8 mouse cellular contexts compared by ENCODE assay signal in genomic region chr7:83882633-83883275, GRCm38 (mm10). TPM values are rescaled to one million over a fixed set of nuclear protein-coding genes. Genes with fewer than 3 reads are reported as not detected.
A peak's percentile ranks its signal among the peaks of the same experiment; 100 is the strongest.
DNase-seq lines count a peak whose midpoint lies in the region; ATAC-seq and TF ChIP-seq lines count a peak whose summit lies in the region.

No protein-coding gene starts in this region.

- peak overlapping the region; percentile 90 for H3K9ac ChIP-seq in embryonic facial prominence, embryonic 14.5 days (ENCODE audit: low read depth, low read length)
- peak overlapping the region; percentile 91 for H3K9ac ChIP-seq in heart, embryonic 12.5 days
- peak overlapping the region; percentile 87 for H3K9ac ChIP-seq in kidney, postnatal 0 days (ENCODE audit: low read depth, low read length)
- peak overlapping the region; percentile 96 for H3K9ac ChIP-seq in liver, postnatal 0 days (replicated peaks)
- H3K9ac ChIP-seq in neural tube, embryonic 15.5 days (replicated peaks): peak overlapping the region; percentile 92

- peak; percentile 26 for DNase-seq in ES-CJ7 (ENCODE audit: low read depth, low spot score)
- peak; percentile 74 for DNase-seq in adrenal gland, postnatal 25 days
- peak; percentile 70 for DNase-seq in embryonic facial prominence, embryonic 14.5 days (ENCODE audit: low spot score)
- DNase-seq in kidney, postnatal 0 days (ENCODE audit: low spot score): peak; percentile 66
- DNase-seq in liver, postnatal 0 days: peak; percentile 80
- peak; percentile 37 for DNase-seq in thymus, postnatal 4 days

- peak; percentile 6; the same call in 1 of the 2 replicates for ATAC-seq in embryonic facial prominence, embryonic 14.5 days (ENCODE audit: low read depth)
- ATAC-seq in heart, embryonic 12.5 days (ENCODE audit: insufficient number of reproducible peaks, low FRiP score): peak; percentile 31; the same call in 1 of the 2 replicates
- peak; percentile 33 for ATAC-seq in kidney, postnatal 0 days (replicated peaks; ENCODE audit: low FRiP score, low read depth)
- ATAC-seq in liver, postnatal 0 days: peak; percentile 30
- ATAC-seq in neural tube, embryonic 15.5 days (ENCODE audit: low FRiP score): peak; percentile 13

- H3K4me2 ChIP-seq in embryonic facial prominence, embryonic 14.5 days (ENCODE audit: low read depth, low read length): peak overlapping the region; percentile 91
- H3K4me2 ChIP-seq in heart, embryonic 12.5 days: peak overlapping the region; percentile 91
- H3K4me2 ChIP-seq in kidney, postnatal 0 days (ENCODE audit: low read length): peak overlapping the region; percentile 91
- peak overlapping the region; percentile 97 for H3K4me2 ChIP-seq in liver, postnatal 0 days (ENCODE audit: low read depth, low read length)
- H3K4me2 ChIP-seq in neural tube, embryonic 15.5 days: peak overlapping the region; percentile 70

- no peaks in the 10 kb centered on the region for H3K9me3 ChIP-seq in embryonic facial prominence, embryonic 14.5 days (ENCODE audit: control insufficient read depth, low read length)
- no peaks in the 10 kb centered on the region for H3K9me3 ChIP-seq in heart, embryonic 12.5 days (replicated peaks)
- H3K9me3 ChIP-seq in kidney, postnatal 0 days (replicated peaks; ENCODE audit: low read length): no peaks in the 10 kb centered on the region
- H3K9me3 ChIP-seq in liver, postnatal 0 days (ENCODE audit: low read length): no peaks in the 10 kb centered on the region
- H3K9me3 ChIP-seq in neural tube, embryonic 15.5 days (replicated peaks): no peaks in the 10 kb centered on the region

- H3K27me3 ChIP-seq in embryonic facial prominence, embryonic 14.5 days (replicated peaks; ENCODE audit: control insufficient read depth, insufficient read depth, low read length): no peaks in the 10 kb centered on the region
- H3K27me3 ChIP-seq in heart, embryonic 12.5 days (replicated peaks): no peaks in the 10 kb centered on the region
- no peaks in the 10 kb centered on the region for H3K27me3 ChIP-seq in kidney, postnatal 0 days (ENCODE audit: insufficient read depth, low read length)
- H3K27me3 ChIP-seq in liver, postnatal 0 days (ENCODE audit: insufficient read depth, low read length): no peaks in the 10 kb centered on the region
- no peaks in the 10 kb centered on the region for H3K27me3 ChIP-seq in neural tube, embryonic 15.5 days (replicated peaks)

- peaks cover 15% of the 10 kb centered on the region for H3K36me3 ChIP-seq in embryonic facial prominence, embryonic 14.5 days (ENCODE audit: control insufficient read depth, insufficient read depth, low read length)
- H3K36me3 ChIP-seq in heart, embryonic 12.5 days: peaks cover 13% of the 10 kb centered on the region
- 0 out of 2 replicates have a peak, but pooled peaks cover under 1% of the 10 kb centered on the region for H3K36me3 ChIP-seq in kidney, postnatal 0 days (ENCODE audit: insufficient read depth, low read length)
- peaks cover 12% of the 10 kb centered on the region for H3K36me3 ChIP-seq in liver, postnatal 0 days (replicated peaks; ENCODE audit: insufficient read depth, low read length)
- H3K36me3 ChIP-seq in neural tube, embryonic 15.5 days: no peaks in the 10 kb centered on the region

- peak overlapping the region; percentile 96 for H3K27ac ChIP-seq in embryonic facial prominence, embryonic 14.5 days (replicated peaks; ENCODE audit: low read depth, low read length)
- H3K27ac ChIP-seq in heart, embryonic 12.5 days (ENCODE audit: poor library complexity, severe bottlenecking): peak overlapping the region; percentile 98
- peak overlapping the region; percentile 97 for H3K27ac ChIP-seq in kidney, postnatal 0 days
- H3K27ac ChIP-seq in liver, postnatal 0 days (ENCODE audit: low read depth): peak overlapping the region; percentile 96
- peak overlapping the region; percentile 94 for H3K27ac ChIP-seq in neural tube, embryonic 15.5 days (replicated peaks)

- H3K4me1 ChIP-seq in embryonic facial prominence, embryonic 14.5 days (ENCODE audit: control insufficient read depth, insufficient read depth, low read length): peaks cover 43% of the 10 kb centered on the region
- peaks cover 51% of the 10 kb centered on the region for H3K4me1 ChIP-seq in heart, embryonic 12.5 days (replicated peaks)
- H3K4me1 ChIP-seq in kidney, postnatal 0 days (replicated peaks; ENCODE audit: insufficient read depth, low read length): peaks cover 16% of the 10 kb centered on the region
- peaks cover 53% of the 10 kb centered on the region for H3K4me1 ChIP-seq in liver, postnatal 0 days (ENCODE audit: insufficient read depth)
- peaks cover 62% of the 10 kb centered on the region for H3K4me1 ChIP-seq in neural tube, embryonic 15.5 days

- 24% methylated on average over 34 of the region's 56 CpGs for WGBS in embryonic facial prominence, embryonic 14.5 days
- WGBS in heart, embryonic 12.5 days: 15% methylated on average over 53 of the region's 56 CpGs
- 14% methylated on average over 54 of the region's 56 CpGs for WGBS in kidney, postnatal 0 days
- WGBS in liver, postnatal 0 days (ENCODE audit: insufficient replicate concordance): 19% methylated on average over 54 of the region's 56 CpGs
- 18% methylated on average over 56 of the region's 56 CpGs for WGBS in neural tube, embryonic 15.5 days

- no peak for TF ChIP-seq EP300 in liver, postnatal 0 days (IDR thresholded peaks at IDR 0.05; ENCODE audit: low read depth)

- peak overlapping the region; percentile 87 for H3K4me3 ChIP-seq in embryonic facial prominence, embryonic 14.5 days (ENCODE audit: low read depth, low read length)
- peak overlapping the region; percentile 69 for H3K4me3 ChIP-seq in heart, embryonic 12.5 days
- peak overlapping the region; percentile 65 for H3K4me3 ChIP-seq in kidney, postnatal 0 days (replicated peaks; ENCODE audit: low read depth, low read length)
- peak overlapping the region; percentile 92 for H3K4me3 ChIP-seq in liver, postnatal 0 days (ENCODE audit: low read depth, low read length)
- H3K4me3 ChIP-seq in neural tube, embryonic 15.5 days (replicated peaks): peak overlapping the region; percentile 83

- no peak for TF ChIP-seq CTCF in kidney, postnatal 0 days (IDR thresholded peaks at IDR 0.05; ENCODE audit: low read depth)
- TF ChIP-seq CTCF in liver, postnatal 0 days (IDR thresholded peaks at IDR 0.05; ENCODE audit: low read depth): no peak

RNA-seq across cellular contexts. Expression of gene Tlnrd1, which starts 1.4 kb away (rescaled TPM):
- total RNA-seq in adrenal gland, postnatal 25 days (2021): 16.7 and 17.4 TPM in 2 replicates
- 14.9 and 15.1 TPM in 2 replicates for polyA plus RNA-seq in embryonic facial prominence, embryonic 14.5 days (2014; fragmentation: Nextera tagmentation; extraction: Ambion mirVana)
- 21.2 and 22.6 TPM in 2 replicates for polyA plus RNA-seq in heart, embryonic 12.5 days (2016; fragmentation: Nextera tagmentation; extraction: Ambion mirVana)
- polyA plus RNA-seq in kidney, postnatal 0 days (2015; fragmentation: Nextera tagmentation; extraction: Ambion mirVana): 10.0 and 12.8 TPM in 2 replicates
- polyA plus RNA-seq in liver, postnatal 0 days (2015; fragmentation: Nextera tagmentation; extraction: Ambion mirVana): 6.0 and 7.7 TPM in 2 replicates
- 10.9 TPM in 2 replicates for polyA plus RNA-seq in neural tube, embryonic 15.5 days (2015; fragmentation: Nextera tagmentation; extraction: Ambion mirVana)

RNA-seq across cellular contexts. Expression of gene Mesd, which starts 1.5 kb away (rescaled TPM):
- 80.6 and 96.9 TPM in 2 replicates for total RNA-seq in adrenal gland, postnatal 25 days (2021)
- polyA plus RNA-seq in embryonic facial prominence, embryonic 14.5 days (2014; fragmentation: Nextera tagmentation; extraction: Ambion mirVana): 84.2 and 89.3 TPM in 2 replicates
- polyA plus RNA-seq in heart, embryonic 12.5 days (2016; fragmentation: Nextera tagmentation; extraction: Ambion mirVana): 101 and 107 TPM in 2 replicates
- 109 and 111 TPM in 2 replicates for polyA plus RNA-seq in kidney, postnatal 0 days (2015; fragmentation: Nextera tagmentation; extraction: Ambion mirVana)
- 35.8 and 39.6 TPM in 2 replicates for polyA plus RNA-seq in liver, postnatal 0 days (2015; fragmentation: Nextera tagmentation; extraction: Ambion mirVana)
- 61.6 and 75.5 TPM in 2 replicates for polyA plus RNA-seq in neural tube, embryonic 15.5 days (2015; fragmentation: Nextera tagmentation; extraction: Ambion mirVana)

Comparison
In these comparisons a context has a peak if more than half of its experiments do, and no peak if none do; other contexts are left out.
1. Peak in every context shown above with its lines: DNase-seq, ATAC-seq, H3K4me3 ChIP-seq and H3K27ac ChIP-seq.
2. DNase-seq: peak in every context shown above with its lines; median percentile 80 in liver, postnatal 0 days; 74 in adrenal gland, postnatal 25 days; 70 in embryonic facial prominence, embryonic 14.5 days; 66 in kidney, postnatal 0 days; 37 in thymus, postnatal 4 days; 26 in ES-CJ7.